Mouse (Mus musculus): ENCODE measurements at regions not wholly inside any gene's neighbourhood (a gene's known extent, or its start where the extent isn't known, plus 50 kb on each side); places are given as distances from the start of the nearest gene placed in this dataset.

DNA sequence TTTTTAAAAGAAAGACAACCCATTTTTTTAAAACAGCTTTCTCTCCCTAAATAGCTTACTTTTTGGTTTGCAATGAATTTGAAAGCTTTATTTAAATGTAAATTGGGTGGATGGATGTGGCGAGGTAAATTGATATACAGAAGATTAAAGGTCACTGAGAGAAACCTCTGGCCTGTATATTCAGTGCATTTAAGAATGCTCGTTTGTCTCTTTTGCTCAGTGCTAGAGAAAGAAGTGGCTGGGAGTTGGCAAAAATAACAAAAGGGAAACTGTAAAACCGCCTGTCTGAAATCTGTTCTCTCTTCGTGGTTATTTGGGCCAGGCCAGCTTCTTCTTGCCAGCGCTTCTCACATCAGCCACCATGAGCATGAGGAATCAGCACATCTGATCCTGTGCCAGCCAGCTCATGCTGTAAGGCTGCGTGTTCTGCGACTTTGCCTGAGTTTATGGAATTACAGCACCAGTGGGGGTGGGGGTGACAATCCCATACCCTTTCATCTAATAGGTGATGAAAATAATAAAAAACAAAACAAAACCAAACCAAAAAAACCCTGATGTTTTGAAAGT is 62.7 kb upstream of the Cul1 start:
- no peak for ATAC-seq (ENCODE audit: insufficient number of reproducible peaks, insufficient read depth, low FRiP score, low TSS enrichment)
- Histone ChIP-seq H3K4me1 (no peaks in the 10 kb centered on the region), H3K27me3 (no peaks in the 10 kb centered on the region), H3K9me3 (no peaks in the 10 kb centered on the region), H3K4me3 (no peak overlapping the region), H3K4me2 (replicated peaks) (no peak overlapping the region), H3K9ac (no peak overlapping the region), H3K36me3 (no peaks in the 10 kb centered on the region), H3K27ac (no peak overlapping the region)
- WGBS: 36% methylated on average over 7 of the region's 7 CpGs

DNA sequence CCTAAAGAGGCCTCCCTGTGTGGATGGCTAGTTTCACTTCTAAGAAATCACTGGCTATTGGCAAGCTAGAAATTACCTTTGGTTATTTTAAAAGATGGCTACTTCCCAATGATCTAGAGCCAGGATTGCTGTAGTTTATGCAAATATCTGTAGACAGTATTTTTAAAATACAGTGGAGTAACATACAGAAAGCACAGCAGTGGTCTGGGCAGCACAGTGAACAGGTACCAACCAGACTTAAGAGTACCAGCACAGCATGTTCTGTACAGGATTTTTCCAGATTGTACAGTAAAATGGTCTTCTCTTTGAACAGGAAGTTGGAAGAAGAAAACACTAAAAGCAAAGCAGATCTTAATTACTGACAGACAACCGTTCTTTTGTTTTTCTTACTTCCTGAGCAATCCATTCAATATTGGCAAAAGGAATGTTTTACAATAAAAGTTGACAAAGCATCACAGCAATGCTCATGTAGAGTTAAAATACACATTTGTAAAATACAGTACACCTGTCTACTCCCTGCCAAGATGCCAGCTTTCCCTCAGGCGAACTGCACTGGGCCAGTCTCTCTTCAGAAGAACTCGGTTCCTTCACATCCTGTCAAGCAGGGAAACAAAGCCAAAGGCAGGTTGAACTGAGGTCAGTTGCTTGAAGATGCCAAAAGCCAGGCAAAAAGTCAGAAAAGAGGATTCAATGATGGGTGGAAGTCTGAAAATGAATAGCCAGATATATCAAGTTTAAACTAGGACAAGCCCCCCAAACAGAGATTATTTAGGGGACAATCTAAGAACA is 62.0 kb upstream of the Cul1 start:
- no peak overlapping the region for H3K27ac ChIP-seq
- 39% methylated on average over 3 of the region's 3 CpGs for WGBS
- no peaks in the 10 kb centered on the region for H3K36me3 ChIP-seq
- no peaks in the 10 kb centered on the region for H3K9me3 ChIP-seq
- H3K27me3 ChIP-seq: no peaks in the 10 kb centered on the region
- no peaks in the 10 kb centered on the region for H3K4me1 ChIP-seq
- no peak for ATAC-seq (ENCODE audit: insufficient number of reproducible peaks, insufficient read depth, low FRiP score, low TSS enrichment)
- H3K9ac ChIP-seq: no peak overlapping the region
- H3K4me2 ChIP-seq (replicated peaks): no peak overlapping the region
- no peak overlapping the region for H3K4me3 ChIP-seq

DNA sequence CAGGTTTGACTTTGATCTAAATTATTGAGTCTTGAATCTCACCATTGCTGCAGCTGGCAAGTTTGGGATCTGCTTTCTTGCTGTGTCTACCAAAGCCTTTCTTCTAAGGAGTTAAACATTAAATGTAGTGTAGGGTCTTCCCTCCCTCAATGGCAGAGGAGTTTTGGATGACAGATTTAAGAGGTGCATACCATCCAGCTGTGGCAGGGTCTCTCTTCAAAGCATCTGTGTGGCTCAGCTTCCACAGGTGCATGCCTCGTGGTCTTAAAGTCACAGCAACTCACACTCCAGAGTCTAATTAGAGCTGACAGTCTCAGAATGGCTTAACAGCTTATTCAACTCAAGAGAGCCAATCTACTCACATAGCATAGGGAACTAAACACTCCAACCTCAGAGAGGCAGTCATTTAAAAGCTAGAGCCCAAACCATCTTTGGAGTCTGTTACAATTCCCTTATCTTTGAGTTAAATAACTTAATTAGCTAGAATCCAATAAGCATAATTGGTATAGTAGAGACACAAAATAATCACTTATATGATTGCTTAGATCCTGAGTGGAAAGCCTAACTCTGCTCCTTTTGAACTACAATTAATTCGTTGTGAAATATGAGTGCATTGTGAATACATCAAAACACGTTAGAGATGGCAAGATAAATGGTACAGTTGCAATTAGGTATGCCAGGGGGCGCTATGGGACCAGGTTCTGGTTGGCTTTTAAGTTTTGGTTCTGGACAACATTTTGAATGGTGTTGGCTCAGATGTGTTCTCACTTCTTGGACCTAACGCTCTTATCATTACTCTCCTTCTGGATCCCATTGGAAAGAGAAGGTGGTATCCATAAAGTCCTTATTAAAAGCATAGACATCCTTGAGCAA is 57.5 kb upstream of the Cul1 start:
- Histone ChIP-seq H3K27ac (no peak overlapping the region), H3K4me3 (no peak overlapping the region), H3K36me3 (no peaks in the 10 kb centered on the region), H3K9me3 (no peaks in the 10 kb centered on the region), H3K4me1 (no peaks in the 10 kb centered on the region), H3K4me2 (replicated peaks) (no peak overlapping the region), H3K9ac (no peak overlapping the region), H3K27me3 (no peaks in the 10 kb centered on the region)
- no peak for ATAC-seq (ENCODE audit: insufficient number of reproducible peaks, insufficient read depth, low FRiP score, low TSS enrichment)
- 39% methylated on average over 5 of the region's 5 CpGs for WGBS
